Mouse (Mus musculus) right cerebral cortex, postnatal 4 days (tissue): ENCODE data around the gene Lrguk.

Source experiments
- DNase-seq: peaks from one replicate; pipeline ENCODE4 v3.0.0-alpha.2; 2022

Gene Lrguk

GRCm38 (mm10) chr6:34148639-34149038, 119.4 kb downstream of the Lrguk start:
- DNase-seq = no peak

- DNase-seq = no peak
Measured at GRCm38 (mm10) chr6:34149066-34149465, 119.8 kb downstream of the Lrguk start.

- DNase-seq = no peak
Measured at GRCm38 (mm10) chr6:34149821-34150220, 120.6 kb downstream of the Lrguk start.

- peak; percentile 10 for DNase-seq
Measured at GRCm38 (mm10) chr6:34153069-34154052, 124.1 kb downstream of the Lrguk start.

DNA sequence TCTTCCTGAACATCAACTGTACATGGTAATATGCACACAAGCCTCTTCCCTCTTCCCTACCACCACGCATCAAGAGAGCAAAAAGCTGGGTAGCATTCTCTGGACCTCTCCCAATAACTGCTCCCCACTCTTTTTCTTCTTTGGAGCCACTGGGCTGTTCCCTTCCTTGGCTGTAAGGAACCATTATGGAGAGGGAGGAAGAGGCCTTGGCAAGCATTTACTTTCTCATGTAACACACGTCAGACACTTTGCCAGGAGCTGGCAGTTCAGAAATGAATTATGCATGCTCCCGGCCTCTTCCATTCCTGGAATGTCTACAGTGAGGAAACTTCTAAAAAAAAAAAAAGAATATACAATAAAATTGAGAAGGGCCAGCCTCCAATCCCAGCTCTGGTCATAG, 125.0 kb downstream of the Lrguk start:
- DNase-seq = peak; percentile 52

DNA sequence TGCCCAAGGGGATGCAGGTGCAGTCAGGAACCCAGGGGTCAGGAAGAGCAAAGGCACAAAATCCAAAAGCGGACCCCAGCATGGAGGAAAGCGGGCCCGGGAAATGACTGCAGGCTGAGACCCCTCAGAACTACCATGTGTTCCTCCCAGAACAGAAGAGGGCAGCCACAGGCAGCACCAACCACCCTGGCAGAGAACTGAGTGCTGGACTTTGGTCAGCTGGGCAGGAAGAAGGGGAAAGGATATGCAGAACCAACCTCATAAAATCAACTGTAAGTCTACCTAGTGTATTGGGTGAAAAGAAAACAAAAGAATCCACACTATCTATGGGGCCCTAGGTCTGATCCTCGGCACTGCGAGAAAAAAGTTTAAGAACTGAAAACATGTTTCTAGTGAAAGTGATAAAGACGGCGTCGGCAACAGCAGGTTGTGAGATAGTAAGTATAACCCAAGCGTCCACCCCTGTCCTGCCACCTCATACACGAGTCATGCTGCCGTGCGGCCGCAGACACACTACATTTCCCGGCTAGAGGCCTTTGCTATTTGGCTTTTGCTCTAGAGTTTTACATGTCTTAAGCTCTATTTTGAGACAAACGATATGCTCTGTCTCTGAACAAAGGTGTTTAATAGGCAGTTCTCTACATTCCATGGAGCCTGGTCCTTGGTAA, 126.0 kb downstream of the Lrguk start:
- no peak for DNase-seq

DNA sequence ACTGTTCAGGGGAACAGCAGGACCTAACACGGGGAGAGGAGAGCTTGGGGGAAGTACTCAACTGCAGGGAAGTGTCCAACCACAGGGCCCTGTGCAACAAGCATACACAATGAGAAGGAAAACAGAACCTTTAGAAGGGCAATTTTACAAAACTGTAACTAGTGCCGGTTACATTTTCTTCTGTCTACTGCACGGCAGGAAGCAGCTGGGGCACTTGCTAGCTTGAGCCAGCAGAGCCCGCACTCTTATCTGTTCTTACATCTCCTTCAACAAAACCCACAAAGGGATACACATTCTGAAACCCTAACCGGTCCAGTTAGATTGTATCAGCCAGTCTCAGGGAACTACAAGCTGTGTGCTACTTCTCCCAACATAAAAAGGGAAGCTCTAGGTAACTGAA, 126.8 kb downstream of the Lrguk start:
- no peak for DNase-seq

GRCm38 (mm10) chr6:34156841-34157748, 127.8 kb downstream of the Lrguk start:
- DNase-seq = no peak

- DNase-seq = no peak
Measured at GRCm38 (mm10) chr6:34159998-34160815, 131.0 kb downstream of the Lrguk start.

DNA sequence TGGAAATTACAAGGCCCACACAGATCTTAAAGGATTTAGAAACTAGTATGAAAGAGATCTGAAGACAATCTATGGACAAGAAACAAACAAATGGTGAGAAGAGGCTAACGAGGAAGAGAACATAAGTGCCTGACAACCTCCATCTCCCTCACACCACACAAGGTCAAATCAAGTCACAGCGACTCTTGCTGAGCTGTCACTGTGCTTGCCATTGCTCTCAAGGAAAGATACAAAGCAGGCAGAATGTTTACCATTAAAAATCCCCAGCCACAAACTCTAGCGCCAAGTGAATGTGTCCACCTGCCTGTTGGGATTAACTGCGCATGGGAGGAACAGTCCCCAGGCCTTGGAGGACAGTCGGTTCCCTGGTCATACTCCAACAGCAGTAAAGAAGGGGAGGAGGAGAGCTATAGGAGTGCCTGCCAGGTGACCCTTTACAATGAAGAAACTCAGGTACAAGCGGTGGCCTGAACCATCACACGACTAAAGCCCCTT, 131.6 kb downstream of the Lrguk start:
- no peak for DNase-seq

DNA sequence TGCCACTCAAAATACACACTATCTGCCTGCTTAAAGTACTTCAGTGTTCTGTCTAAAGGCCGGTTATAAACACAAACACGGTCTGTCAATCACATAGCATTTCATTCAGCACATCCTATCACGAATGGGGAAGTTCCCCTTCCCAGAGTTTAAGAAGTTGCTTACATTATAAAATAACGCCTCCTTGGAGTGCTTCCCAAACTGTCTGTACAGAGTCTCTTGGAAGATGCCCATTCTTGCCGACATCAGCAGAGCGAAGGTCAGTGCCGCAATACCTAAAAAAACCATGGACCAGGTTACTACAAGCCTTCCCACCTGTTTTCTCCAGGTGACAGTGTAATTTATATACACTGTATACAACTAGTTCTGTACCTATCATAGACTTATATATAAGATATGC, 132.3 kb downstream of the Lrguk start:
- no peak for DNase-seq

- DNase-seq = no peak
Measured at GRCm38 (mm10) chr6:34162607-34163006, 133.4 kb downstream of the Lrguk start.

DNA sequence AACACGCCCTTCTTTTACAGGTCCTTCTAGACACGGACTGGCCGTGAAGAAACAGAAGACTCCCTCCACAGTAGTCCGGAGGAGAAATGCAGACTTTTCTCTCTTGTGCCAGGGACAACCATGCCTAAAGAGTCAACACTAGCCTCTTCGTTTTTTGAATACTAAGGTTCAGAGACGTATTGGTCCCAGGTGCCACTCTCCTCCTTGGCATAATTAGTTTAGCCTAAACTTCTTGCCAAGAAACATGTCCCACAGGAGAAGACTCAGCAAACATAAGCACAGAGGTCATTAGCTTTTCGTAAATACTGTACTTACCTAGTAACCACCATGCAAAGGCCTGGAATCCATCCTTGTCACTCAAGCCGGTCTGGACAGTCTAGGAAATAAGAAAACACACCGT, 133.8 kb downstream of the Lrguk start:
- DNase-seq = no peak

- DNase-seq = no peak
Measured at GRCm38 (mm10) chr6:34168834-34169233, 139.6 kb downstream of the Lrguk start.

GRCm38 (mm10) chr6:34170844-34171494, 141.7 kb downstream of the Lrguk start:
- no peak for DNase-seq

GRCm38 (mm10) chr6:34171748-34172457, 142.7 kb downstream of the Lrguk start:
- no peak for DNase-seq

- DNase-seq = no peak
Measured at GRCm38 (mm10) chr6:34173251-34173650, 144.0 kb downstream of the Lrguk start.

DNA sequence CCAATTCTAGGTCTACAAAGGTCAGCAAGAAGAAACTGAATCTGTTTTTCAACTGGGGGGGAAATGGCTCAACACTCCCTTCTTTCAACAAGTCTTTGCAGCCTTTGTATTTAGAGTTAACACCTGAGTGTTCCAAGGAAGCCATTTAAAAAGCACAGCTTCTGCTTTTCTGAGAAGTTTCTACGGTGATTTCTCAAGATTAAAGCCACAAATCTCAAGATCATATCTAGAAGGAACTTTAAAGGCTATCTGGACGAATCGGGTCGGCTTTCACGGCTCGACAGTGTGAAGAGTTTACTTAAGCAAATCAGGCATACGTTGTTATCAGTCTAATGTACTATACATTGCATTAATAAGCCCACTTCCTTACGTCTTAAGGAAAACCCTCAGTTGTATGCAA, 145.5 kb downstream of the Lrguk start:
- no peak for DNase-seq

DNA sequence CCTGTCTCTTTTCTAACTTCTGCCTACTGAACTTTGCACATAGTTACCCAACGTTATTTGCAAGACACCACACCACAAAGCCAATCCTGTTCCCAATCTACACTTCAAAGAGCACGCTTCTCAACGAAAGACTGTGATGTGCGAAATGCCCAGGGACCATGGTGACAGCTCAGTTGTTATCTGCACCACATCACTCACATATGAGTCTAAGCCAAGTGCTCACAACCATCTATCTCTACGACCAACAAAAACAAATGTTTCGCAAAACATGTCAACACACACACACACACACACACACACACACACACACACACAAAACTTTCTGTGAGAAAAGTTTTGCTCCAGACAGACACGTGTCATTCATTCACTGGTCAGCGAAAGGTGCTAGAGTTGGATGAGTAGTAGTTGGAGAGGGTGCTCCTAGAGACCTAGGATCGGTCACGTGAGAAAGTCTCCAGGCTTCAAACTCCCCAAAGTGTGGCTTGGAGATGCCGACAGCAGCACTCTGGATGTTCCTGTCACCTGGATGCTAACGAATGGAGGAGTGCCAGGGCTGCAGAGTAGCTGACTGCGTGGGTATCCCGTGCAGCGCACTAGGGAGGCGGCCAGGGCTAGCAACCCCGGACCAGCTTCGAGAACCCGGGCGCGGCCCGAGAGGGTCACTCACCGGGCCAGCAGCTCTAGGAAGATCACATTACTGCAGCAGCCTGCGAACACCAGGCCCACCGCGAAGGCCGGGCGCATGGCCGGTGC, 147.0 kb downstream of the Lrguk start:
- DNase-seq = no peak

- DNase-seq = peak; percentile 86
Measured at GRCm38 (mm10) chr6:34176864-34177247, 147.6 kb downstream of the Lrguk start, which contains the start of gene Slc35b4. Gene Slc35b4 (minus strand): TSS chr6:34177111.
